Mouse (Mus musculus) heart, postnatal 14 days (tissue): ENCODE data around the gene Mapk8. TPM values are rescaled to one million over a fixed set of nuclear protein-coding genes. Genes with fewer than 3 reads are reported as not detected.

Source experiments
- DNase-seq, 2 experiments: peaks; one replicate each; pipeline ENCODE4 v3.0.0; 2021 to 2022
- intact Hi-C: fragments of 180-260 bp; cut with DNase I; formaldehyde crosslinking; loops from one replicate; pipeline ENCODE4 v1.15.1; 2025
- total RNA-seq, 2 experiments: library from RNA; stranded (reverse); gene quantifications; 2 replicates each; pipeline ENCODE4 v1.2.3; 2021

The Mapk8 gene
- total RNA-seq, 2 experiments from 2014 or later = 31.5 to 35.8 TPM

- peak in 1 of 2 experiments; percentile 23 for DNase-seq
- intact Hi-C loops = no loop called here
These were observed 94.8 kb downstream of the Mapk8 start for GRCm38 (mm10) chr14:33351984-33352722.

GRCm38 (mm10) chr14:33351019-33351418 is 95.9 kb downstream of the Mapk8 start:
- no peak for DNase-seq
- intact Hi-C loops = no loop called here

- DNase-seq = no peak
- intact Hi-C loops = no loop called here
These were observed 98.8 kb downstream of the Mapk8 start for GRCm38 (mm10) chr14:33348146-33348545.

- intact Hi-C loops = no loop called here
- DNase-seq = peak in 1 of 2 experiments; percentile 44
These were observed 99.2 kb downstream of the Mapk8 start for GRCm38 (mm10) chr14:33347738-33348137.

- no peak for DNase-seq
- intact Hi-C loops = no loop called here
These were observed 100.4 kb downstream of the Mapk8 start for GRCm38 (mm10) chr14:33346546-33346945.

- DNase-seq = no peak
- intact Hi-C loops = no loop called here
These were observed 103.7 kb downstream of the Mapk8 start for GRCm38 (mm10) chr14:33343131-33343725.

- intact Hi-C loops = no loop called here
These were observed 108.3 kb downstream of the Mapk8 start for GRCm38 (mm10) chr14:33338684-33339083.

GRCm38 (mm10) chr14:33335733-33336132 is 111.2 kb downstream of the Mapk8 start:
- DNase-seq = no peak

More at GRCm38 (mm10) chr14:33338684-33339083, 108.3 kb downstream of the Mapk8 start:
- DNase-seq = no peak

GRCm38 (mm10) chr14:33334402-33334801 is 112.6 kb downstream of the Mapk8 start:
- DNase-seq = no peak
- intact Hi-C loops = no loop called here

More at GRCm38 (mm10) chr14:33335733-33336132, 111.2 kb downstream of the Mapk8 start:
- intact Hi-C loops = no loop called here

- intact Hi-C loops = no loop called here
- DNase-seq = peak in 1 of 2 experiments; percentile 26
These were observed 113.1 kb downstream of the Mapk8 start for GRCm38 (mm10) chr14:33333833-33334232.

- no peak for DNase-seq
- intact Hi-C loops = no loop called here
These were observed 115.3 kb downstream of the Mapk8 start for GRCm38 (mm10) chr14:33331627-33332026.

GRCm38 (mm10) chr14:33330986-33331385 is 116.0 kb downstream of the Mapk8 start:
- no peak for DNase-seq
- intact Hi-C loops = no loop called here

- no peak for DNase-seq
These were observed 117.6 kb downstream of the Mapk8 start for GRCm38 (mm10) chr14:33329297-33329805.

GRCm38 (mm10) chr14:33328369-33328768 is 118.6 kb downstream of the Mapk8 start:
- intact Hi-C loops = no loop called here

More at GRCm38 (mm10) chr14:33329297-33329805, 117.6 kb downstream of the Mapk8 start:
- intact Hi-C loops = no loop called here

More at GRCm38 (mm10) chr14:33328369-33328768, 118.6 kb downstream of the Mapk8 start:
- no peak for DNase-seq

Other genes with a start within 250 kb of the Mapk8 start
- 1 to 10 TPM in 1 of 2 experiments, under 1 TPM in 1; 0.95 to 1.0 TPM for gene Arhgap22, start 233.1 kb downstream of the Mapk8 start, total RNA-seq
- gene Frmpd2, start 24.5 kb upstream of the Mapk8 start, total RNA-seq = under 1 TPM in 1 of 2 experiments, not detected in 1; 0.22 TPM
- not detected for gene Ptpn20, start 142.0 kb upstream of the Mapk8 start, total RNA-seq